Mouse (Mus musculus): ENCODE data around the gene Wnt9a.

Gene Wnt9a

DNA sequence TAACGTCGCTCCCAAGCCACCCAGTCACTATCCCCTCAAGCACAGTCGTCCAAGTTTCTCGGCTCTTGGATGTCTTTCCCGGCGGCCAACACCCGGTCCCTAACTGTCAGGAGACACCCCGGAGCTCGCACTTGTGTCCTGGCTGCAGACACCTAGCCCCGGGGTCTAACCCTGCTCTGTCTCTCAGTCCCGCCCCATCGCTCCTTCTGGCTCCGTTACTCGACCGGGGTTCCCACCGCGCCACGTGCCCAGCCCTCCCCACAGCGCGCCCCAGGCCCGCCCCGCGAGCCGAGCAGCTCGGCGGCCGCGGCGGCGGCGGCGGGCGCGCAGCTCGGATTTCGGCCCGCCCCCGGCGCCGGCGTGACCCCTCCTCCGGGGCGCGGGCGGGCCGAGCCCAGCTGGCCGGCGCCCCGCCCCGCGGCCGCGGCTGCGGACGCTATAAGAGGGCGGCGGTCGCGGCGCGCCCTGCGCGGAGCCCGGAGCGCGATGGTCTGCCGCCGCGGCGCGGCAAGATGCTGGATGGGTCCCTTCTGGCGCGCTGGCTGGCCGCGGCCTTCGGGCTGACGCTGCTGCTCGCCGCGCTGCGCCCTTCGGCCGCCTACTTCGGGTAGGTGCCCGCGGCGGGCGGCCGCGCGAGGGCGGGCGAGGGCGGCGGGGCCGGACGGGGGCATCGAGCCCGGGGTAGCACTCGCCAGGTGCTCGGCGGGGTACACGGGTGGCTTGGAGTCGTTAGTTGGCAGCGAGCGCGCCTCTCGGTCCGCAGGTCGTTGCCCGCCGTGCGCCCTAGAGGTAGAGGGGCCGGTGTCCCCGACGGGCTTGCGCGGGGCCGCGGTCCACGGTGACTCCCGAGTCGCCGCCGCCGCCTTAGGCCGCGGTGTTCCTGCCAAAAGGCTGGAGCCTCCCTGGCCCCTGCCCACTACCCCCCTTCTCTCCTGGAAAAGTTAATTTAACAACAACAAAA is at the start of gene Wnt9a:
TSS of gene Wnt9a (plus strand) at position 468 of the 961 bp plus-strand sequence.
- in situ Hi-C loops (cut with MboI, MseI) = no loop called here

DNA sequence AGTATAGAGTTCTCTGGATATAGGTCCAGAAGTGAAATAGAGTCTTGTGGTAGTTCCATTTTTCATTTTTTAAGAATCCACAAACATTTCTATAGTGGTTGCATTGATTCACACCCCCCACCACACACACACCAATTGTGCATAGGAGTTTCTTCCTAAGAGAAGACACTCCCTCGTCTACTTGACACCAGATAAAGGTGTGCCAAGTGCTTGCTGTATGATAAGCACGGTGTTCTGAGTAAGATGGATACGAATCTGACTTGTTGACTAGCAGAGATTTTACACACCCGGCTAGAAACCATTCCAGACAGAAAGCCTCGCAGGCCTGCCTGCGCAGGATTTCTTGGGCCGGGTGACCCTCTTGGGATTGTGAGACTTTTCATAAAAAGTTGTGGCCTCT is 47.1 kb upstream of the Wnt9a start:
- in situ Hi-C loops (cut with MboI, MseI) = no loop called here

GRCm38 (mm10) chr11:59260706-59261493 is 45.8 kb upstream of the Wnt9a start:
- in situ Hi-C loops (cut with MboI, MseI) = no loop called here

- in situ Hi-C loops (cut with MboI, MseI) = no loop called here
Measured at GRCm38 (mm10) chr11:59262308-59262707, 44.4 kb upstream of the Wnt9a start.

DNA sequence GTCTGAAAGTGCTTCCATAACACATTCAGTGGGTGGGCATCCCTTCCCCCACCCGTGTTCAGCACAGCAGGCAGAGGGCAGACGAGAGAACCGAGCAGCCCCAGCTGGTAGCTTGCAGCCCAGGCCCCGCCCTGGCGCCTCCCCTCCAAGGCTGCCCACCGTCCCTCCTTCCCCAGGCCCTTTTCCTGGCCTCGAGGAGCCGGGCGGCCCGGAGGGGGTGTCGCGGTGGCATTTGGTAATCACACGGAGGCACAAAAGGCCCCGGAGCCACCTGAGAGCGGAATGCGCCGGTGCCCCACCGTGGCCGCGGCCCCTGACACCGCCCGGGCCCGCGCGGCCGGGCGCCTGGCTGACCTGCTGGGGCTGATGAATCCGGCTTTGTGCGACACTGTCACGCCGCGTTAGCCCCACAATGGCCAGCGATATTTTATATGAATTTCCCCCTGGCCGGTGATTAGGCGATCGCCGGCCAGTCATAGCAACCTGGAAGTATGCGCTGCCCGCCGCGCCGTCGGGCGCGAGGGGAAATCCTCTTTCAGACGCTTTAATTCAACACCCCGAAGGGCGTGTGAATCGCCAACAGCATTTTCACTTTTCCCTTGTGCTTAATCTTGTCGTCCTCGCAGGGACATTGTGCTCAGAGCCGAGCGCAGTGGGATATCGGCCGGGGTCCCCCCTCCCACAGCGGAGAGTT is 42.7 kb upstream of the Wnt9a start:
- in situ Hi-C loops (cut with MboI, MseI) = no loop called here

GRCm38 (mm10) chr11:59264593-59264992 is 42.1 kb upstream of the Wnt9a start:
- in situ Hi-C loops (cut with MboI, MseI) = no loop called here

DNA sequence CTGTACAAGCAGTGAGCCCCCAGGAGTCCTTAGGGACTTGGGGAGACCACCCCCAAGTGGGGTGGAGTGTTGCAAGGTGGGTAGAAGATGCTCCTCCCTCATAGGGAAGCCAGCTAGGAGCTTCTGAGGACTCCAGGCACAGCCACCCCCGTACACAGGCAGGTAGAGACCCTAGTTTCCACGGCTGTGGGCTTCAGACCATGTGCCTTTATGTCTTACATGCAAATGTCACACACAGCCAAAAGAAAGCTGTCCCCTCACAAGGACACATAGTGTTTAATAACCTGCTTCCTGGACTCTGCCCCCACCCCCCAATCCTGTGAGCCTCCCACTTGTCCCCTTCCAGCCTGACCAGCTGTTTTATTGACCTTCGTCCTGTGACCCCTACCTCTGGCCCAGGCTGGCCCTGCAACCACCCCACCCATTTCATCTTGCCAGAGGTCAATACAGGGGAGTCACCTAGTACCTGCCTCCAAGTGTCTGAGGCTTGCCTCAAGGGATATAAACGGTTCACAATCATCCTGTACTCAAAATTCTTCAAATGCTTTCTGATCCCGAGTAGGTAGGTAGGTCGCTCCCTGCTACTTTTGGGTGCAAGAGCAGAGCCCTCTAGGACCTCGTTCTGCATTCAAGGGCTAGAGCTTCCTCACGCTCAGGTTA is 41.4 kb upstream of the Wnt9a start:
- in situ Hi-C loops (cut with MboI, MseI) = no loop called here

- in situ Hi-C loops (cut with MboI, MseI) = no loop called here
Measured at GRCm38 (mm10) chr11:59266727-59267126, 40.0 kb upstream of the Wnt9a start.

GRCm38 (mm10) chr11:59274184-59274583 is 32.5 kb upstream of the Wnt9a start:
- in situ Hi-C loops (cut with MboI, MseI) = no loop called here

- in situ Hi-C loops (cut with MboI, MseI) = no loop called here
Measured at GRCm38 (mm10) chr11:59276877-59277276, 29.9 kb upstream of the Wnt9a start.

GRCm38 (mm10) chr11:59278047-59278446 is 28.7 kb upstream of the Wnt9a start:
- in situ Hi-C loops (cut with MboI, MseI) = no loop called here

- in situ Hi-C loops (cut with MboI, MseI) = no loop called here
Measured at GRCm38 (mm10) chr11:59282111-59282510, 24.6 kb upstream of the Wnt9a start.

- in situ Hi-C loops (cut with MboI, MseI) = no loop called here
Measured at GRCm38 (mm10) chr11:59282933-59283332, 23.8 kb upstream of the Wnt9a start.

DNA sequence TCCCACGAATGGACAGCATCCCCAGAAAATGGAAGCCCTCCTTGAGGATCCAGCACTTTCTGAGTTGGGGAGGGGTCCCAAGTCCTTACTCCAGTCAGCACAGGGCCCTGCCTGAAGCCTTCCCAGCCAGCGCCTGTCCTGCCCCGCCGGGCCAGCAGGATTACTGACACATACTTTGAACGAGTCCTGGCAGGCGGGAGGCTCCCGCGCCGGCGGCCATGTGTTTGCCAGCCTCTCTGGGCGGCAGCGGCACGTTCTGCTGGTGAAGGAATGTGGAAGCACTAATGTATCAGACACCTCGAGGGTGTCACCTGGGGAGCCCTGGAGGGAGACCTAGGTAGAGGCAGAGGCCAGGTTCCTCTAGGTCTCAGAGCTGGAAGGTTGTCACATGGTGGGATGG is 22.6 kb upstream of the Wnt9a start:
- in situ Hi-C loops (cut with MboI, MseI) = no loop called here

DNA sequence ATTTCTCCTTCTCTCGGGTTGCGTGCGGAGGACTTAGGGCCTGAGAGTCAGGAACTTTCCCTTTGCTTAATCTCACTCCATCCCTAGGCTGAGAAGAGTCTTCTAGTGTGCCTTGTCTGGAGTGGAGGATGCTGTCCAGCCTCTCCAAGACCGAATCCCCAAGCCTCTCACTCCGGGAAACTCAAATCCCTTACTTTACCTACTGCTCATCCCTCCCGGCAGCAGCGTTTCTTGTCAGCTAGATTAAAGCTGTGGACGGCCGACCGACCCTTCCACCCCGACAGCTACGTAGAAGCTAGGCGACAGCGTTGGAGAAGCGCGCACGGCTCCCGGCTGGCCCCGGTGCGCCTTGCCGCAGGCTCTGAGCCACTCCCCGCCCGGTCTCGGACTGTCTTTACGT is 17.0 kb upstream of the Wnt9a start:
- in situ Hi-C loops (cut with MboI, MseI) = no loop called here

DNA sequence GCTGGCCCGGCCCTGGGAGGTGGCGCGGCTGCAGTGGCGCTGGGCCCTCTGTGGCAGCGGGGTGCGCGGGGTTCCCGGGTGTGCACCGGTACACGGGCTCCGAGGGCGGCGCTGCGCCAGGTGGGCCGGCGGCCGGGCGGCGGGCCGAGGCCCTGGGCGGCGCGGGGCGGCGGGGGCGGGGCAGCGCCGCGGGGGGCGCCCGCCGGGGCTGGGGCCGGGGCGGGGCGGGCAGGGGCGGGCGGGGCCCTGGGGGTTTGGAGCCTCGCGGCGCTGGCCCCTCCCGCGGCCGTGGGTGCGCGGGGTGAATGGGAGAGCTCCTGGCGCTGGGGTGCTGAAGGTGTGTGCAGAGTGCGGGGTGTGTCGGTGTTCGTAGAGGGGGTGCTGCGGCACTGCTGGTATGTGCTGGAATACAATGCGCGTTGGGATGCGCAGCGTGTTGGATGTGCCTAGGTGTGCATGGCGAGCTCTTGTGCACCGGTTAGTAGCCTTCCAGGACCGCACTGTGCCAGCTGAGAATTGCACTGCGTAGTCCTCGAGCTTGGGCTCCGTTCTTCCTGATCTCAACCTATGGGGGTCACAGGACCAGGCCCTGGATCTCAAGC is 15.9 kb upstream of the Wnt9a start, which contains the start of gene Wnt3a:
TSS of gene Wnt3a (minus strand) at position 51 of the 602 bp plus-strand sequence.
- in situ Hi-C loops (cut with MboI, MseI) = no loop called here

GRCm38 (mm10) chr11:59293616-59294015 is 13.1 kb upstream of the Wnt9a start:
- in situ Hi-C loops (cut with MboI, MseI) = no loop called here

- in situ Hi-C loops (cut with MboI, MseI) = no loop called here
Measured at GRCm38 (mm10) chr11:59297941-59298340, 8.8 kb upstream of the Wnt9a start.

- in situ Hi-C loops (cut with MboI, MseI) = loop anchor here (5.0 kb wide), 1 partner anchor 182 kb away; no protein-coding TSS in a partner anchor
Measured at GRCm38 (mm10) chr11:59300185-59300584, 6.5 kb upstream of the Wnt9a start.

GRCm38 (mm10) chr11:59301053-59301452 is 5.7 kb upstream of the Wnt9a start:
- in situ Hi-C loops (cut with MboI, MseI) = loop anchor here (5.0 kb wide), 1 partner anchor 181 kb away; no protein-coding TSS in a partner anchor
